Mouse (Mus musculus) ES-E14 (cell line): Measurements from ENCODE around the gene Lpp.

Experiments used
- CHD2 ChIP-seq: IDR thresholded peaks from 2 replicates; pipeline ENCODE4 v1.6.1; 2014; ENCODE audit warnings: mild to moderate bottlenecking, low read depth, low read length, inconsistent platforms
- HCFC1 ChIP-seq: IDR thresholded peaks from 2 replicates; pipeline ENCODE4 v1.6.1; 2012; ENCODE audit warnings: low read length, inconsistent platforms, borderline replicate concordance; ENCODE audit not compliant: insufficient read depth
- MAFK ChIP-seq: IDR thresholded peaks from 2 replicates; pipeline ENCODE4 v1.6.1; 2014; ENCODE audit warnings: mild to moderate bottlenecking, low read depth, low read length, inconsistent platforms; ENCODE audit not compliant: insufficient read depth
- ZC3H11A ChIP-seq: IDR thresholded peaks from 2 replicates; pipeline ENCODE4 v1.6.1; 2012; ENCODE audit warnings: low read depth, mild to moderate bottlenecking, inconsistent platforms, low read length, borderline replicate concordance
- ZNF384 ChIP-seq: IDR thresholded peaks from 2 replicates; pipeline ENCODE4 v1.6.1; 2012; ENCODE audit warnings: low read depth, low read length, inconsistent platforms

GRCm38 (mm10) chr16:24991995-24992394, 598.7 kb downstream of the Lpp start:
- TF ChIP-seq CHD2 (no peak), HCFC1 (no peak), ZNF384 (no peak), MAFK (no peak), ZC3H11A (no peak)
